Mouse (Mus musculus) central nervous system, embryonic 11.5 days (tissue): Measurements from ENCODE around the gene Cldn1. TPM values are rescaled to one million over a fixed set of nuclear protein-coding genes. Genes with fewer than 3 reads are reported as not detected.

Source experiments
- polyA plus RNA-seq: library from polyadenylated mRNA; depleted of rRNA; stranded (reverse); fragments of >200 nt; gene quantifications from 2 replicates; pipeline ENCODE4 v1.2.3, GENCODE M21; 2012; rRNA removed

Cldn1 gene
- 2.6 and 4.4 TPM in 2 replicates for polyA plus RNA-seq

DNA sequence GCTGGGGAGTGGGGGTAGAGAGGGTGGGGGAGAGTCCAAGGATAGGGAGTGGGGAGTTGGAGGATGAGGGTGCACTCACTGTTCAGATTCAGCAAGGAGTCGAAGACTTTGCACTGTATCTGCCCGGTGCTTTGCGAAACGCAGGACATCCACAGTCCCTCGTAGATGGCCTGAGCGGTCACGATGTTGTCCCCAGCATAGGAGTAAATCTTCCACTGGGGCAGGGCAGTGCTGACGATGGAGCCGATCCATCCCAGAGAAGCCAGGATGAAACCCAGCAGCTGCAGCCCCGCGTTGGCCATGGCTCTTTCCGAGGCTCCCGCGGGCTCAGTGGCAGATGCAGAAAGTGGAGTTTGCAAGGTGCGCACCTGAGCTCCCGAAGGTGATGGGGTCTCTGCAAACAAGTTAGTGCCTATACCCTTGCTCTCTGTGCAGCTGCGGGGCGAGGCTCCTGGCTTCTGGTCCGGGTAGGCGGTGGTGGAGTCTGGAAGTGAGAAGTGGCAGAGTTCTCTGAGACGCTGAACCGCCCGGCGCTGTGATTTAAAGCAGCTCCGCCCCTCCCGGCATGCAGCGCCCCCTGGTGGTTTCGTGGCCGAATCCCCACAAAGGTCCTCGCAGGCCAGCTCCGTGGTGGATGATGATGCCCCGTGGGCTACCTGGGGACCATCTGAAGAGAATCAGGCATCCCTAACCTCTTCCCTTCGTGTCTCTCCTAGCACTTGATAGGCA, at the start of gene Cldn1:
Gene Cldn1 (minus strand): TSS at position 517 of the 729 bp plus-strand sequence.

Other genes with a start within 250 kb of the Cldn1 start
- gene Cldn16, start 91.3 kb upstream of the Cldn1 start, polyA plus RNA-seq: not detected in 2 replicates
- gene Tmem207, start 154.9 kb upstream of the Cldn1 start, polyA plus RNA-seq: 0.04 and 0.05 TPM in 2 replicates
- 3.1 and 5.6 TPM in 2 replicates for gene Il1rap, start 209.9 kb upstream of the Cldn1 start, polyA plus RNA-seq